Mouse (Mus musculus) heart, embryonic 10.5 days (tissue): ENCODE results near the gene Plcl2. TPM values are rescaled to one million over a fixed set of nuclear protein-coding genes. Genes with fewer than 3 reads are reported as not detected.
A peak's percentile ranks its signal among the peaks of the same experiment; 100 is the strongest.
"Not testable (repeated sequence)": the region's sequence is repeated elsewhere in the genome, so short reads cannot be mapped to it uniquely, and the experiment has no call there.

Source experiments
- DNase-seq: peaks from one replicate; pipeline ENCODE4 v3.0.0-alpha.2; 2017; ENCODE audit warnings: low spot score
- H3K27ac ChIP-seq: fragments of 300-500 bp; sonication (generic); 2 replicates; pipeline ENCODE4 v1.5.1; 2016; ENCODE audit warnings: mild to moderate bottlenecking
- H3K27me3 ChIP-seq: fragments of 300-500 bp; sonication (generic); 2 replicates; pipeline ENCODE4 v1.6.1; 2016; ENCODE audit warnings: mild to moderate bottlenecking; ENCODE audit not compliant: poor library complexity, insufficient read depth, severe bottlenecking
- H3K36me3 ChIP-seq: fragments of 300-500 bp; sonication (generic); 2 replicates; pipeline ENCODE4 v1.6.1; 2016; ENCODE audit warnings: mild to moderate bottlenecking, moderate library complexity
- H3K4me1 ChIP-seq: fragments of 300-500 bp; sonication (generic); 2 replicates; pipeline ENCODE4 v1.6.1; 2016; ENCODE audit warnings: mild to moderate bottlenecking
- H3K4me3 ChIP-seq: fragments of 300-500 bp; sonication (generic); 2 replicates; pipeline ENCODE4 v1.5.1; 2016; ENCODE audit warnings: mild to moderate bottlenecking, moderate library complexity
- H3K9me3 ChIP-seq: fragments of 300-500 bp; sonication (generic); 2 replicates; pipeline ENCODE4 v1.6.1; 2016; ENCODE audit warnings: mild to moderate bottlenecking, moderate library complexity
- WGBS: fragments of 180-500 bp; shearing (Covaris S2); methylation state at CpG from one replicate; pipeline ENCODE4 v1.1.7; 2016; 5-methylcytosine and 5-hydroxymethylcytosine counted together
- polyA plus RNA-seq: library from polyadenylated mRNA; unstranded; fragments of >200 nt; fragmentation: Nextera tagmentation; extraction: Ambion mirVana; gene quantifications from 2 replicates; pipeline ENCODE4 v1.2.1, GENCODE M21; 2016

Plcl2 gene
- polyA plus RNA-seq, 1 experiment from 2014 or later: 3.8 TPM

- no peak overlapping the region for H3K27ac ChIP-seq
- DNase-seq: no peak
These were observed 116.4 kb downstream of the Plcl2 start for GRCm38 (mm10) chr17:50625584-50625983.

GRCm38 (mm10) chr17:50627658-50628057 lies 118.5 kb downstream of the Plcl2 start:
- no peak overlapping the region for H3K4me3 ChIP-seq
- 85% methylated on average over 3 of the region's 3 CpGs for WGBS
- no peaks in the 10 kb centered on the region for H3K27me3 ChIP-seq
- DNase-seq: no peak
- H3K9me3 ChIP-seq: no peaks in the 10 kb centered on the region
- no peaks in the 10 kb centered on the region for H3K4me1 ChIP-seq
- H3K36me3 ChIP-seq: no peaks in the 10 kb centered on the region
- no peak overlapping the region for H3K27ac ChIP-seq

More at GRCm38 (mm10) chr17:50625584-50625983, 116.4 kb downstream of the Plcl2 start:
- Histone ChIP-seq H3K4me3 (no peak overlapping the region), H3K9me3 (no peaks in the 10 kb centered on the region), H3K27me3 (no peaks in the 10 kb centered on the region), H3K36me3 (no peaks in the 10 kb centered on the region), H3K4me1 (no peaks in the 10 kb centered on the region)
- 85% methylated on average over 4 of the region's 4 CpGs for WGBS

GRCm38 (mm10) chr17:50628716-50629115 lies 119.5 kb downstream of the Plcl2 start:
- H3K27me3 ChIP-seq: no peaks in the 10 kb centered on the region
- no peaks in the 10 kb centered on the region for H3K36me3 ChIP-seq
- H3K9me3 ChIP-seq: no peaks in the 10 kb centered on the region
- no peak for DNase-seq
- H3K27ac ChIP-seq: no peak overlapping the region
- no peak overlapping the region for H3K4me3 ChIP-seq
- H3K4me1 ChIP-seq: no peaks in the 10 kb centered on the region

GRCm38 (mm10) chr17:50630992-50631391 lies 121.8 kb downstream of the Plcl2 start:
- H3K27ac ChIP-seq, H3K36me3 ChIP-seq, H3K27me3 ChIP-seq, H3K9me3 ChIP-seq, H3K4me3 ChIP-seq, DNase-seq: not testable (repeated sequence)
- H3K4me1 ChIP-seq: peaks cover 15% of the 10 kb centered on the region; the same call in 1 of the 2 replicates

- H3K27me3 ChIP-seq: no peaks in the 10 kb centered on the region
- no peaks in the 10 kb centered on the region for H3K9me3 ChIP-seq
- WGBS: 63% methylated on average over 7 of the region's 7 CpGs
- H3K36me3 ChIP-seq: no peaks in the 10 kb centered on the region
- H3K4me1 ChIP-seq: peaks cover 15% of the 10 kb centered on the region; the same call in 1 of the 2 replicates
- no peak overlapping the region for H3K4me3 ChIP-seq
- DNase-seq: no peak
- peak overlapping the region; percentile 60 for H3K27ac ChIP-seq
These were observed 125.0 kb downstream of the Plcl2 start for GRCm38 (mm10) chr17:50634008-50634871.

GRCm38 (mm10) chr17:50635961-50636585 lies 126.9 kb downstream of the Plcl2 start:
- 85% methylated on average over 8 of the region's 8 CpGs for WGBS
- no peaks in the 10 kb centered on the region for H3K27me3 ChIP-seq

GRCm38 (mm10) chr17:50638791-50639190 lies 129.6 kb downstream of the Plcl2 start:
- DNase-seq: no peak
- 84% methylated on average over 3 of the region's 3 CpGs for WGBS
- Histone ChIP-seq H3K9me3 (no peaks in the 10 kb centered on the region), H3K4me3 (no peak overlapping the region), H3K4me1 (peaks cover 23% of the 10 kb centered on the region), H3K36me3 (peaks cover 3% of the 10 kb centered on the region; the same call in 1 of the 2 replicates), H3K27ac (no peak overlapping the region), H3K27me3 (no peaks in the 10 kb centered on the region)

More at GRCm38 (mm10) chr17:50635961-50636585, 126.9 kb downstream of the Plcl2 start:
- Histone ChIP-seq H3K36me3 (peaks cover 3% of the 10 kb centered on the region; the same call in 1 of the 2 replicates), H3K4me3 (no peak overlapping the region), H3K4me1 (peaks cover 15% of the 10 kb centered on the region; the same call in 1 of the 2 replicates), H3K9me3 (no peaks in the 10 kb centered on the region), H3K27ac (no peak overlapping the region)
- no peak for DNase-seq

- no peaks in the 10 kb centered on the region for H3K27me3 ChIP-seq
- no peak overlapping the region for H3K27ac ChIP-seq
- H3K36me3 ChIP-seq: peaks cover 3% of the 10 kb centered on the region; the same call in 1 of the 2 replicates
- H3K4me3 ChIP-seq: no peak overlapping the region
- WGBS: 94% methylated on average over 2 of the region's 2 CpGs
- H3K9me3 ChIP-seq: no peaks in the 10 kb centered on the region
- peaks cover 18% of the 10 kb centered on the region for H3K4me1 ChIP-seq
- DNase-seq: no peak
These were observed 131.9 kb downstream of the Plcl2 start for GRCm38 (mm10) chr17:50641076-50641610.

GRCm38 (mm10) chr17:50641879-50642278 lies 132.7 kb downstream of the Plcl2 start:
- whole genome bisulfite sequencing: 92% methylated on average over 1 of the region's 1 CpGs
- Histone ChIP-seq H3K27me3 (no peaks in the 10 kb centered on the region), H3K4me1 (peaks cover 18% of the 10 kb centered on the region), H3K9me3 (no peaks in the 10 kb centered on the region), H3K4me3 (no peak overlapping the region), H3K27ac (no peak overlapping the region), H3K36me3 (peaks cover 3% of the 10 kb centered on the region; the same call in 1 of the 2 replicates)
- DNase-seq: no peak

GRCm38 (mm10) chr17:50643356-50643755 lies 134.2 kb downstream of the Plcl2 start:
- H3K9me3 ChIP-seq: no peaks in the 10 kb centered on the region; the same call in 1 of the 2 replicates
- H3K36me3 ChIP-seq: peaks cover 10% of the 10 kb centered on the region; the same call in 1 of the 2 replicates
- H3K27me3 ChIP-seq: no peaks in the 10 kb centered on the region
- no peak for DNase-seq
- peaks cover 18% of the 10 kb centered on the region for H3K4me1 ChIP-seq
- 38% methylated on average over 6 of the region's 6 CpGs for WGBS
- H3K4me3 ChIP-seq: no peak overlapping the region
- H3K27ac ChIP-seq: peak overlapping the region; percentile 69; the same call in 1 of the 2 replicates

GRCm38 (mm10) chr17:50643989-50644388 lies 134.8 kb downstream of the Plcl2 start:
- no peaks in the 10 kb centered on the region; the same call in 1 of the 2 replicates for H3K9me3 ChIP-seq
- H3K36me3 ChIP-seq: peaks cover 16% of the 10 kb centered on the region; the same call in 1 of the 2 replicates
- DNase-seq: no peak
- 21% methylated on average over 6 of the region's 6 CpGs for whole genome bisulfite sequencing
- H3K27me3 ChIP-seq: no peaks in the 10 kb centered on the region
- H3K27ac ChIP-seq: peak overlapping the region; percentile 77
- H3K4me3 ChIP-seq: no peak overlapping the region
- H3K4me1 ChIP-seq: peaks cover 18% of the 10 kb centered on the region

GRCm38 (mm10) chr17:50648141-50648540 lies 138.9 kb downstream of the Plcl2 start:
- not testable (repeated sequence) for H3K4me3 ChIP-seq, DNase-seq, H3K9me3 ChIP-seq, H3K27me3 ChIP-seq, H3K27ac ChIP-seq
- Histone ChIP-seq H3K36me3 (peaks cover 13% of the 10 kb centered on the region; the same call in 1 of the 2 replicates), H3K4me1 (peaks cover 16% of the 10 kb centered on the region)
- 88% methylated on average over 4 of the region's 4 CpGs for WGBS
